Mouse (Mus musculus): ENCODE measurements around the gene Mov10. TPM values are rescaled to one million over a fixed set of nuclear protein-coding genes. Genes with fewer than 3 reads are reported as not detected.

Mov10 gene
- polyA plus RNA-seq, 1 experiment from 2014 or later = 38.4 TPM

GRCm38 (mm10) chr3:104785284-104785683 lies 33.1 kb downstream of the Mov10 start:
- no peaks in the 10 kb centered on the region for H3K36me3 ChIP-seq (ENCODE audit: insufficient read depth, low read length)
- H3K27me3 ChIP-seq (ENCODE audit: insufficient read depth, low read length) = no peaks in the 10 kb centered on the region
- ATAC-seq (replicated peaks; ENCODE audit: low FRiP score, low read depth) (no peak), DNase-seq (ENCODE audit: low spot score) (no peak)
- H3K27ac ChIP-seq = no peak overlapping the region
- H3K4me3 ChIP-seq (replicated peaks; ENCODE audit: low read depth, low read length) = no peak overlapping the region
- H3K4me1 ChIP-seq (replicated peaks; ENCODE audit: insufficient read depth, low read length) = peaks cover 15% of the 10 kb centered on the region
- no peak overlapping the region for H3K9ac ChIP-seq (ENCODE audit: low read depth, low read length)
- H3K9me3 ChIP-seq (replicated peaks; ENCODE audit: low read length) = no peaks in the 10 kb centered on the region
- no peak for TF ChIP-seq CTCF (IDR thresholded peaks at IDR 0.05; ENCODE audit: low read depth)
- 95% methylated on average over 6 of the region's 6 CpGs for WGBS
- H3K4me2 ChIP-seq (ENCODE audit: low read length) = no peak overlapping the region

- Histone ChIP-seq H3K4me2 (ENCODE audit: low read length) (no peak overlapping the region), H3K36me3 (ENCODE audit: insufficient read depth, low read length) (no peaks in the 10 kb centered on the region), H3K27me3 (ENCODE audit: insufficient read depth, low read length) (0 out of 2 replicates have a peak, but pooled peaks cover 6% of the 10 kb centered on the region), H3K4me1 (replicated peaks; ENCODE audit: insufficient read depth, low read length) (peaks cover 5% of the 10 kb centered on the region; the same call in 1 of the 2 replicates), H3K9ac (ENCODE audit: low read depth, low read length) (no peak overlapping the region), H3K4me3 (replicated peaks; ENCODE audit: low read depth, low read length) (no peak overlapping the region), H3K27ac (no peak overlapping the region), H3K9me3 (replicated peaks; ENCODE audit: low read length) (no peaks in the 10 kb centered on the region)
- no peak for TF ChIP-seq CTCF (IDR thresholded peaks at IDR 0.05; ENCODE audit: low read depth)
- no peak for DNase-seq (ENCODE audit: low spot score)
- 48% methylated on average over 14 of the region's 14 CpGs for WGBS
- ATAC-seq (replicated peaks; ENCODE audit: low FRiP score, low read depth) = no peak
These were observed 34.3 kb downstream of the Mov10 start for GRCm38 (mm10) chr3:104783971-104784500.

GRCm38 (mm10) chr3:104782061-104782681 lies 36.2 kb downstream of the Mov10 start:
- 0 out of 2 replicates have a peak, but pooled peaks have one; percentile 2 for ATAC-seq (replicated peaks; ENCODE audit: low FRiP score, low read depth)

GRCm38 (mm10) chr3:104781471-104781903 lies 36.9 kb downstream of the Mov10 start, which contains the start of gene Fam19a3:
Gene Fam19a3 (minus strand): TSS chr3:104781840.
- H3K4me1 ChIP-seq (replicated peaks; ENCODE audit: insufficient read depth, low read length) = 0 out of 2 replicates have a peak, but pooled peaks cover 5% of the 10 kb centered on the region
- H3K36me3 ChIP-seq (ENCODE audit: insufficient read depth, low read length) = no peaks in the 10 kb centered on the region
- peaks cover 25% of the 10 kb centered on the region; the same call in 1 of the 2 replicates for H3K27me3 ChIP-seq (ENCODE audit: insufficient read depth, low read length)
- H3K4me3 ChIP-seq (replicated peaks; ENCODE audit: low read depth, low read length) = peak within 1 kb of the TSS; percentile 61
- peak within 1 kb of the TSS; percentile 61 for H3K9ac ChIP-seq (ENCODE audit: low read depth, low read length)
- ATAC-seq (replicated peaks; ENCODE audit: low FRiP score, low read depth) = 0 out of 2 replicates have a peak, but pooled peaks have one; percentile 4
- H3K27ac ChIP-seq = peak within 1 kb of the TSS; percentile 42; the same call in 1 of the 2 replicates
- peak within 1 kb of the TSS; percentile 99 for H3K4me2 ChIP-seq (ENCODE audit: low read length)
- no peak for DNase-seq (ENCODE audit: low spot score)
- TF ChIP-seq CTCF (IDR thresholded peaks at IDR 0.05; ENCODE audit: low read depth) = no peak
- no peaks in the 10 kb centered on the region for H3K9me3 ChIP-seq (replicated peaks; ENCODE audit: low read length)
- under 1% methylated on average over 24 of the region's 26 CpGs for WGBS

More at GRCm38 (mm10) chr3:104782061-104782681, 36.2 kb downstream of the Mov10 start:
- Histone ChIP-seq H3K27me3 (ENCODE audit: insufficient read depth, low read length) (0 out of 2 replicates have a peak, but pooled peaks cover 19% of the 10 kb centered on the region), H3K4me1 (replicated peaks; ENCODE audit: insufficient read depth, low read length) (0 out of 2 replicates have a peak, but pooled peaks cover 5% of the 10 kb centered on the region), H3K4me3 (replicated peaks; ENCODE audit: low read depth, low read length) (peak overlapping the region; percentile 61), H3K27ac (0 out of 2 replicates have a peak overlapping the region, but pooled peaks have one; percentile 42), H3K9ac (ENCODE audit: low read depth, low read length) (peak overlapping the region; percentile 61; the same call in 1 of the 2 replicates), H3K36me3 (ENCODE audit: insufficient read depth, low read length) (no peaks in the 10 kb centered on the region), H3K4me2 (ENCODE audit: low read length) (peak overlapping the region; percentile 99), H3K9me3 (replicated peaks; ENCODE audit: low read length) (no peaks in the 10 kb centered on the region)
- WGBS = 22% methylated on average over 12 of the region's 12 CpGs
- TF ChIP-seq CTCF (IDR thresholded peaks at IDR 0.05; ENCODE audit: low read depth) = no peak
- peak; percentile 45 for DNase-seq (ENCODE audit: low spot score)

- H3K4me3 ChIP-seq (replicated peaks; ENCODE audit: low read depth, low read length) = peak within 1 kb of the TSS; percentile 61
- H3K4me1 ChIP-seq (replicated peaks; ENCODE audit: insufficient read depth, low read length) = 0 out of 2 replicates have a peak, but pooled peaks cover 5% of the 10 kb centered on the region
- DNase-seq (ENCODE audit: low spot score) (peak; percentile 54), ATAC-seq (replicated peaks; ENCODE audit: low FRiP score, low read depth) (peak; percentile 81)
- no peak for TF ChIP-seq CTCF (IDR thresholded peaks at IDR 0.05; ENCODE audit: low read depth)
- peak within 1 kb of the TSS; percentile 61 for H3K9ac ChIP-seq (ENCODE audit: low read depth, low read length)
- H3K27me3 ChIP-seq (ENCODE audit: insufficient read depth, low read length) = peaks cover 31% of the 10 kb centered on the region; the same call in 1 of the 2 replicates
- WGBS = 1% methylated on average over 56 of the region's 56 CpGs
- peak within 1 kb of the TSS; percentile 99 for H3K4me2 ChIP-seq (ENCODE audit: low read length)
- H3K9me3 ChIP-seq (replicated peaks; ENCODE audit: low read length) = no peaks in the 10 kb centered on the region
- peak within 1 kb of the TSS; percentile 42; the same call in 1 of the 2 replicates for H3K27ac ChIP-seq
- no peaks in the 10 kb centered on the region for H3K36me3 ChIP-seq (ENCODE audit: insufficient read depth, low read length)
These were observed 37.6 kb downstream of the Mov10 start, which contains the start of gene Ppm1j for GRCm38 (mm10) chr3:104780561-104781420. Gene Ppm1j (plus strand): TSS chr3:104781056.

Data from kidney, postnatal 0 days (tissue).